Mouse (Mus musculus) T-helper 1 cell (primary cell): ENCODE measurements around the gene Smim24.

ENCODE experiments used
- in situ Hi-C: fragments of 300-600 bp; cut with MboI, MseI; formaldehyde crosslinking; loops from one replicate; pipeline ENCODE4 v1.15.1; 2025; ENCODE audit warnings: high pct_unique_total_duplicates

Smim24 gene

GRCm38 (mm10) chr10:81392781-81393185, at the start of gene Smim24:
TSS of gene Smim24 (plus strand) at chr10:81393051.
- in situ Hi-C loops: loop anchor here (5.0 to 10.0 kb wide), 2 partner anchors 62 to 140 kb away; partner anchors contain the start of gene Nfic

GRCm38 (mm10) chr10:81344421-81345161, 48.3 kb upstream of the Smim24 start:
- in situ Hi-C loops: no loop called here

GRCm38 (mm10) chr10:81345162-81345534, 47.7 kb upstream of the Smim24 start:
- in situ Hi-C loops: no loop called here

- in situ Hi-C loops: no loop called here
Measured at GRCm38 (mm10) chr10:81346453-81347067, 46.3 kb upstream of the Smim24 start.

DNA sequence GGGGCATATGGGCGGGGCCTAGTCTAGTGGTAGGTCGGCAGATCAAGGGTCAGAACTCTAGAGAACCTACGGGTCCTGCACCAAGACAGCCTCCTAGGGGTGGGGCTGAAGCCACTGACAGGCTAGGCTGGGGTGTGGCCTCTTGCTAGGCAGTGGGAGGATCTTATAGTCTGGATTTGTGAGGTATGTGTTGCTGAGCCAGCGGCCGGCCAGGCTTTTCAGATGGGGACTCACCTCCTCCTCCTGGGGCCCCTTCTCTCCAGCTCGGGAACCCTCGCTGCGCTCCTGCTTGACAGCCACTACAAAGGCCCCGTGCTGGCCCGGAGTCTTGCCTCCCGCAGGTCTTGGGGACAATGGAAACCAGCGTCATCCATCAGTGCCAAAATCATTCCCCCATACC, 43.7 kb upstream of the Smim24 start:
- in situ Hi-C loops: no loop called here

GRCm38 (mm10) chr10:81349961-81350350, 42.9 kb upstream of the Smim24 start:
- in situ Hi-C loops: no loop called here

DNA sequence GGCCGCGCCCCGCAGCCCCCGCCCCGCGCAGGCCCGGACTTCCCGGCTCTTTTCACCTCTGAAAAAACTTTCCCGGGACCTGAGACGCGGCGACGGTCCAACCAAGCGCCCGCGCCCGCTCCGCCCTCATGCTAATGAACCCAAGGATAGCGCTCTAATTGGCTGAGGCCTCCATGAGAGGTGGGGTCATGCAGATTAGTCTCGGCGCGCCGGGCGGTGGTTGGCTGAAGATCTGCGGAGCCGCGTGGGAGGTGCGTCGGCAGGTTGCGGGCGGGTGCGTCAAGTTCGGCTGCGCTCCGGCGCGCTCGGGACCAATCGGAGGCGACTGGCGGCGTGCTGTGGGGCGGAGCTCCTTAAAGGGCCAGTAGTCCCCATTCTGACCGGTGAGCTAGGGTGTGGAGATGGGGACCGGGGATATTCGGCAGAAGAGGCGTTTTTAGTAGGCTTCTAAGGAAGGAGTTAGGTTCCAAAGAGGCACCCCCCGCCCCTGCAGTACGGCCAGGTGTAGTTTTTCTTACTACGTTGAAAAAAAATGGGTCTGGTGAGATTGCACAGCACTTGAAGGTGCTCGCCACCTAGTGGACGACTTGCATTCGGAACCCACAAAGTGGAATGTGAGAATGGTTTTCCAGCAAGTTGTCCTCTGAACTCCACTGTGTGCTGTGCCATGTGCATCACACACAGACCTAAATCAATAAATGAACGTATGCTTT, 42.3 kb upstream of the Smim24 start, which contains the start of gene Hmg20b:
Gene Hmg20b (minus strand): TSS at position 130 of the 713 bp plus-strand sequence.
- in situ Hi-C loops: no loop called here

DNA sequence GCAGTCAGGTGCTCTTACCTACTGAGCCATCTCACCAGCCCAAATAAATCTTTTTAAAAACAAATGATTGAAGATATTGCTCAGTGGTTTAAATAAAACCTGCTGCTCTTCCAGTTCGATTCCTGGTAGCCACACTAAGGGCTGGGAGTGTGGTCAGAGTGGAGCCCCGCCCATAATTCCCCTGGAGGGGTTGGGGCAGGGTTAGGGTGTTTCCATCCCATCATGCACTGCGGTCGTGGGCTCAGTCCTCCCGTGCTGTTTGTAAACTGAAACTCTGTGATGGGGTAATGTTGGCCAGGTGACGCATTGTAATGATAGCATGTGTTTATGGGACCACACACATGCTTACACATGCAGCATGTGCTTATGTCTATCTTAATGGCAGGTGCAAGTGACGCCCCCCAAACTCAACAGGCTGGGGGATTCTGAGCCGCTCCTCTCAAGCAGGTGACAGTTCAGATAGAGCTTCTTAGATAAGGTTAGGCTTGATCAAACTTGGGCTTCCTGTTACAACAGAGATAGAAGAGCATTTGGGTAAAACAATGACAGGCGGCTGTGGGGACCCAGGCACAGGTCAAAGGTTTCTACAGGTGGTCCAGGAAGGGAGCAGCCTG, 41.1 kb upstream of the Smim24 start:
- in situ Hi-C loops: no loop called here

- in situ Hi-C loops: no loop called here
Measured at GRCm38 (mm10) chr10:81354738-81355477, 37.9 kb upstream of the Smim24 start.

- in situ Hi-C loops: no loop called here
Measured at GRCm38 (mm10) chr10:81355533-81355932, 37.3 kb upstream of the Smim24 start.

DNA sequence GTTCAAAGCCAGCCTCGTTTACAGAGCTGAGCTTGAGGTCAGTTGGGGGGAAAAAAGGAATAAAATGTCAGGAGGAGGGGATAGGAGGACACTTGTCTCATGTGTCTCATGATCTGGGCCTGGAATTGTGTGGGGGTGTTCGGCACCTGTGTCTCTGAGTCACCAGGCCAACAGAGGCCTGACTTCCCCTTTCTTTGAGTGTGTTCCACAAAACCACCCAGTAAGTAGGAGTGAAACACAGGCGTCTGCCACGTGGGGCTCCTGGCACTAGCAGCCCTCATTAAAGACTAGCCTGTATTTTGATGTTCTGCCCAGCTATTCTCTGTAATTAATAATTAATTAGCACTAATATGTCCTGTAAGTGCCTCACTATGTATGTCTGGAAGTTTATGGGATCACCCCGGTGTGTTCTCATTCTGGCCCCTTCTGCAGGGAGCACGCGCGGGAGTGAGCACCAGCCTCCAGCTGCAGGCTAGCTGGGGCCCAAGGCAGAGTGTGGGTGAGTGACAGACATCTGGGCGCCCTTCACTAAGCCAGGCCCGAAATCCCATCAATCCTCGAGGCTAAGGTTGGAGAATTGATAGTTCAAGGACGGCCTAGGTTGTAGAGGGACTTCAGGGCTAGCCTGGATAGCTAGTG, 36.4 kb upstream of the Smim24 start:
- in situ Hi-C loops: no loop called here

- in situ Hi-C loops: no loop called here
Measured at GRCm38 (mm10) chr10:81356991-81357844, 35.6 kb upstream of the Smim24 start, which contains the start of gene Mfsd12. TSS of gene Mfsd12 (plus strand) at chr10:81357491.

DNA sequence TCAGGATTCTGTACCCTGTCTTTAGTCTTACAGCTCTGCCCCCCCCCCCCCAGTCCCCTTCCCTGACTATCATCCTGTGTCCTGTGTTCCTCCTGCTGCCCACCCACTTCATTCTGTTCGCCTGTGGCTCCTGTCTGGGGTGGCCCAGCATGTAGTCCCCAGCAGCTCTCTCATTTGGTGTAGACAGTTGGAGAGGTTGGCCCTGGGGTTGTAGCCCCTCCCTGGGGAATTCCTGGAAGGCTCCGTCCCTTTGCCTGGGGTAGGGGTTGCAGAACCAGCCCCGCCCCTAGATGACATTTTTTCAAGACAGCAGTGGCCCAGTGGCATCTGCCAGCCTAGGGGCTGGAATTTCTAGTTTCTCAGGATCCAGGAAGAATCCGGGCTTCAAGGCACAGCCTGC, 34.6 kb upstream of the Smim24 start:
- in situ Hi-C loops: no loop called here

- in situ Hi-C loops: no loop called here
Measured at GRCm38 (mm10) chr10:81358841-81359240, 34.0 kb upstream of the Smim24 start.

DNA sequence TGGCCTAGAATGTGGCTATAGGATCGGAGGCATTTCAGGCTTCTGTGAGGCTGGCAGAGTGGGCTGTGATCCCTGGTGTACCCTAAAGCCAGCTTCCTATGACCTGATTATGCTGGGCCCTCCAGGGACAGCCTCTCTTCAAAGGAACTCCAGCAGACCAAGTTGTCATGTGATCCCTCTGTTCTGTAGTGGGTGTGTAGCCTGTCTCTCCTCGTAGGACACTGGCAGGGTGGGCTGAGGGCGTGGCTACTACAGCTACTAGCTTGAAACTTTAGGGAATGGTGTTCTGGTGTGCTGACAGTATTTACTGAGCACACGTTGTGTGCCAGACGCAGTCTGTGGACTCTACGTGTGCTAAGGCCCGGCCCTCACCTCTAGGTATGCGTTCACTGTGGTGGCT, 32.1 kb upstream of the Smim24 start:
- in situ Hi-C loops: no loop called here

- in situ Hi-C loops: no loop called here
Measured at GRCm38 (mm10) chr10:81362336-81362949, 30.4 kb upstream of the Smim24 start.

DNA sequence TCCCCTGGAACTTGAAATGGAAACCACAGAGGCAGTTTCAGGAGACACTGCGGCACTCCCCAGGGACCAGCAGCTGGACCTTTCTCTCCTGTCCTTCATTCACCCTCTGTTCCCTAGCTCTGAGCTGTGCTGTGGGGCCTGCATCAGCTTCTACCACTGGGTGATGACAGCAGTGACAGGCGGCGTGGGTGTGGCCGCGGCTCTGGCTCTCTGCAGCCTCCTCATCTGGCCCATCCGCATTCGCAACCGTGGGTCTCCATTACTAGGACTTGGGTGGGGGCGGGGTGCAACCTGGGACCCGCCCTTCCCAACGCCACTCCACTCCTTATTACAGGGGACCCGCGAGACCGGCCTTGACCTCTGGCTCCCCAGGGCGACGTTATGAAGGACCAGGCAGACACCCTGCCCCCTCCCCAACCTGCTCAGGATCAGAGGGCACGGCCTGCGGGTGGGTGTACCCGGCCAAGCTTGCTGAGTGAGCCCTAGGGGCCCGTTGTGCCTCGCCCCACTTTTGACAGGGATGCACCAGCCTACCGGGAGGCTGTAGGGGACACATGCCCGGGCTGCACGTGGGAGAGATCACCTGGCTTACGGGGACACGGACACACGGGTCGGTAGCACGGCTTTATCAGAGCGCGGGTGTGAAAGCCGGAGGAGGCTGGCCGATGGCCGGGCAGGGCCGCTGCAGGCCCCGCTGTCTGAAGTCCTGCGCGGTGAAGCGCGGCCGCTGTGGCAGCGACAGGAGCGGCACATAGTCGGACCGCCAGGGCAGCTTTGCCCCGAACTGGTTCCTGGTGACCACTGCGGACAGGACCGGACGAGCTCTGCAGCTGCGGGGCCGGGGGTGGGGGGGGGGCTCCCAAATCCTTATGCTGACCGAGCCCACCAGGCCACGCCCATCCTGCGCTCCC, 29.2 kb upstream of the Smim24 start:
- in situ Hi-C loops: no loop called here

GRCm38 (mm10) chr10:81364666-81365065, 28.2 kb upstream of the Smim24 start:
- in situ Hi-C loops: no loop called here
